Mouse (Mus musculus) forebrain, postnatal 0 days (tissue): ENCODE results near the gene Lat2. TPM values are rescaled to one million over a fixed set of nuclear protein-coding genes. Genes with fewer than 3 reads are reported as not detected.
A peak's percentile ranks its signal among the peaks of the same experiment; 100 is the strongest.

ENCODE experiments used
- ATAC-seq: fragments of 200-750 bp; cut with Nextera tagmentation; 2 replicates; pipeline ENCODE4 v1.8.0; 2017; ENCODE audit warnings: mild to moderate bottlenecking, moderate library complexity
- DNase-seq: peaks from one replicate; pipeline ENCODE4 v3.0.0-alpha.2; 2015
- H3K27ac ChIP-seq: fragments of 300-500 bp; sonication (generic); 2 replicates; pipeline ENCODE4 v1.5.1; 2014; ENCODE audit warnings: low read depth, mild to moderate bottlenecking, antibody characterized with exemption, low read length, moderate library complexity, mixed read lengths
- H3K27me3 ChIP-seq: fragments of 300-500 bp; sonication (generic); 2 replicates; pipeline ENCODE4 v1.6.1; 2014; ENCODE audit warnings: mild to moderate bottlenecking, low read length, mixed read lengths; ENCODE audit not compliant: insufficient read depth
- H3K36me3 ChIP-seq: fragments of 300-500 bp; sonication (generic); 2 replicates; pipeline ENCODE4 v1.6.1; 2014; ENCODE audit warnings: mild to moderate bottlenecking, moderate library complexity; ENCODE audit not compliant: insufficient read depth
- H3K4me1 ChIP-seq: fragments of 300-500 bp; sonication (generic); 2 replicates; pipeline ENCODE4 v1.6.1; 2014; ENCODE audit warnings: antibody characterized with exemption; ENCODE audit not compliant: insufficient read depth
- H3K4me2 ChIP-seq: fragments of 300-500 bp; sonication (generic); 2 replicates; pipeline ENCODE4 v1.6.1; 2014; ENCODE audit warnings: low read depth, mild to moderate bottlenecking, moderate library complexity
- H3K4me3 ChIP-seq: fragments of 300-500 bp; sonication (generic); 2 replicates; pipeline ENCODE4 v1.5.1; 2014; ENCODE audit warnings: low read depth, low read length, mixed read lengths
- H3K9ac ChIP-seq: fragments of 300-500 bp; sonication (generic); 2 replicates; pipeline ENCODE4 v1.6.1; 2014; ENCODE audit warnings: mild to moderate bottlenecking
- H3K9me3 ChIP-seq: fragments of 300-500 bp; sonication (generic); 2 replicates; pipeline ENCODE4 v1.6.1; 2016; ENCODE audit warnings: low read length
- CTCF ChIP-seq: sonication (generic); IDR thresholded peaks from 2 replicates; pipeline ENCODE4 v1.5.1; 2016; ENCODE audit warnings: antibody characterized with exemption, control low read depth, low read depth
- WGBS: fragments of 180-500 bp; shearing (Covaris S2); extraction: QIAGEN DNeasy Blood & Tissue Kit; methylation state at CpG from one replicate; pipeline ENCODE4 v1.1.7; 2014; 5-methylcytosine and 5-hydroxymethylcytosine counted together
- polyA plus RNA-seq: library from polyadenylated mRNA; unstranded; fragments of >200 nt; fragmentation: Nextera tagmentation; extraction: Ambion mirVana; gene quantifications from 2 replicates; pipeline ENCODE4 v1.2.1, GENCODE M21; 2015
- total RNA-seq: library from RNA; depleted of rRNA; stranded (reverse); fragments of >200 nt; gene quantifications from 2 replicates; pipeline ENCODE4 v1.2.3, GENCODE M21; 2014

The Lat2 gene
- total and polyA plus RNA-seq, 2 experiments from 2014 or later = 1.8 to 2.5 TPM

DNA sequence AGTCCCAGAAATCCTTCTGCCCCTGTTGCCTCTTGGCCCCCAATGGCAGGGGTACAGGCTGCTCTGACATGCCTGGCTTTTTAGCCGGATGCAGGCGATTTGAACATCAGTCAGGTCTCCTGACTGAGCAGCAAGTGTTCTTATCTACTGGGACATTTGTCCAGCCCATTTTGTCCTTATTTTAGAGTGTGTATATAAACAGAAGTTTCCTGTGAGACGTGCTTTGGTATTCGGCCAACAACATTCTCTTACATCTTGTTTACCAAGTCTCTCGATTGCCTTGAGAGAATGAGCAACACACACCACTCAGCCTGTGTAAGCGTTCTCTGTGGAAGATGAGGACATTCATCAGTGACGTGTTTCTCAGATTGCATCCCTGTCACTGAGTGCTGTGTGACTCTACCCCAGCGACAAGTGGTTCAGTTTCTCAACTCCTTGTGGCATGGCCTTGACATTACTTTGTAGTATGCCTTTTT lies 29.9 kb upstream of the Lat2 start:
- H3K4me3 ChIP-seq = no peak overlapping the region
- no peak overlapping the region for H3K27ac ChIP-seq
- H3K27me3 ChIP-seq = no peaks in the 10 kb centered on the region
- H3K4me1 ChIP-seq = peaks cover 2% of the 10 kb centered on the region; the same call in 1 of the 2 replicates
- H3K9me3 ChIP-seq = no peaks in the 10 kb centered on the region
- H3K9ac ChIP-seq = no peak overlapping the region
- H3K4me2 ChIP-seq = no peak overlapping the region
- 62% methylated on average over 8 of the region's 8 CpGs for WGBS
- H3K36me3 ChIP-seq = no peaks in the 10 kb centered on the region
- DNase-seq (no peak), ATAC-seq (no peak)
- TF ChIP-seq CTCF = no peak

DNA sequence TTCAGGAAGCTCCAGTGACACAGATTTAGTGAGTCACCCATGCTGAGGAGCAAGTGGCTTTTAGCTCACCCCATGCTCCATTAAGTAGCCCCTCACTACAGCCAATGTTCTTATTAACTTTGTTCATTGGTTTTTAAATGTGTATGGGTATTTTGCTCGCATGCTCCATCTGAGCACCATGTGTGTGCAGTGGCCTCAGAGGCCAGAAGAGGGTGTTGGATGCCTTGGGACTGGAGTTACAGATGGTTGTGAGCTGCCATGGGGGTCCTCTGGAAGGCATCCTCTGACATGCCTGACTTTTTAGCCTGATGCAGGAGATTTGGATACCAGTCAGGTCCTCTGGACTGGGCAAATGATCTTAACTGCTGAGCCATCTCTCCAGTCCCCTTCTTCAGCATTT lies 29.3 kb upstream of the Lat2 start:
- Histone ChIP-seq H3K4me2 (no peak overlapping the region), H3K9ac (no peak overlapping the region), H3K4me1 (peaks cover 4% of the 10 kb centered on the region; the same call in 1 of the 2 replicates), H3K36me3 (no peaks in the 10 kb centered on the region), H3K27me3 (no peaks in the 10 kb centered on the region), H3K9me3 (no peaks in the 10 kb centered on the region), H3K4me3 (no peak overlapping the region), H3K27ac (no peak overlapping the region)
- no peak for ATAC-seq
- WGBS = 73% methylated on average over 1 of the region's 1 CpGs
- no peak for TF ChIP-seq CTCF
- DNase-seq = no peak

DNA sequence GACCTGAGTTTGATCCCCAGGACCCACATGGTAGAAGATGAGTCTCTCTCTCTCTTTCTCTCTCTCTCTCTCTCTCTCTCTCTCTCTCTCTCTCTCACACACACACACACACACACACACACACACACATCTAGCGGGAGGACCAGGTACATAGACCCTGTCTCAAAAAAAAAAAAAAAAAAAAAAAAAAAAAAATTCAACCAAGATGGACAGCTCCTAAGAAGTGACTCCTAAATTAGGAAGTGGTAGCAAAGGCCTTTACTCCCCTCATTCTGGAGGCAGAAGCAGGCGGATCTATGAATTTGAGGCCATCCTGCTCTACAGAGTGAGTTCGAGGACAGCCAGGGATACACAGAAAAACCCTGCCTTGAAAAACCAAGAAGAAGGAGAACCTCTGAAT lies 25.5 kb upstream of the Lat2 start:
- no peak for TF ChIP-seq CTCF
- no peak for DNase-seq
- peaks cover 15% of the 10 kb centered on the region for H3K4me1 ChIP-seq
- no peaks in the 10 kb centered on the region for H3K9me3 ChIP-seq
- H3K27me3 ChIP-seq = no peaks in the 10 kb centered on the region
- H3K27ac ChIP-seq = no peak overlapping the region
- no peak for ATAC-seq
- H3K4me3 ChIP-seq = no peak overlapping the region
- peaks cover 10% of the 10 kb centered on the region; the same call in 1 of the 2 replicates for H3K36me3 ChIP-seq
- 96% methylated on average over 3 of the region's 3 CpGs for WGBS
- no peak overlapping the region for H3K4me2 ChIP-seq
- H3K9ac ChIP-seq = no peak overlapping the region

DNA sequence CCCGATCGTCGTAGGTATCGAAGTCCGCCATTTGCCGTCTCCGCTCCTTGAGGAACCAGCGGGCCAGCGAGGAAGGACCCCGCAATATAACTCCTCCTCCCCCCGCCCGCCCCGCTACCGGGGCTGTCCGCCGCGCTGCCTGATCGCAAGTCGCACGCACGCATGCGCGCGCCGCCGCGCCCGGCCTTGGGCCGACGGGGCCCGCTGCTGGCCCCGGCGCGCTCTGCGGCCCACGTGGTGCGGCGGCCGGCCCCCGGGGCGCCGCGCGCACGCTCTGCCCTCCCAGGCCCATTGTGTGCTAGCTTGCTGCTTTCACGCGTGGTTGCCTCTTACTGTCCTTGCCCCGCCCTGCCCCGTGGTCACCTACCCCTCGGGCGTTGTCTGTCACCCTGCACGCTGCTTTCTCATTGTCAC lies 24.5 kb upstream of the Lat2 start, which contains the start of gene Eif4h:
Gene Eif4h, minus strand, starts transcription at position 222 of the 414 bp plus-strand sequence.
- Histone ChIP-seq H3K9ac (peak within 1 kb of the TSS; percentile 95), H3K9me3 (no peaks in the 10 kb centered on the region), H3K4me1 (peaks cover 15% of the 10 kb centered on the region), H3K27me3 (no peaks in the 10 kb centered on the region), H3K4me3 (peak within 1 kb of the TSS; percentile 97), H3K27ac (peak within 1 kb of the TSS; percentile 97), H3K36me3 (peaks cover 10% of the 10 kb centered on the region; the same call in 1 of the 2 replicates), H3K4me2 (peak within 1 kb of the TSS; percentile 72)
- WGBS = under 1% methylated on average over 52 of the region's 52 CpGs
- DNase-seq = peak; percentile 99
- peak; percentile 95 for ATAC-seq
- TF ChIP-seq CTCF = no peak

DNA sequence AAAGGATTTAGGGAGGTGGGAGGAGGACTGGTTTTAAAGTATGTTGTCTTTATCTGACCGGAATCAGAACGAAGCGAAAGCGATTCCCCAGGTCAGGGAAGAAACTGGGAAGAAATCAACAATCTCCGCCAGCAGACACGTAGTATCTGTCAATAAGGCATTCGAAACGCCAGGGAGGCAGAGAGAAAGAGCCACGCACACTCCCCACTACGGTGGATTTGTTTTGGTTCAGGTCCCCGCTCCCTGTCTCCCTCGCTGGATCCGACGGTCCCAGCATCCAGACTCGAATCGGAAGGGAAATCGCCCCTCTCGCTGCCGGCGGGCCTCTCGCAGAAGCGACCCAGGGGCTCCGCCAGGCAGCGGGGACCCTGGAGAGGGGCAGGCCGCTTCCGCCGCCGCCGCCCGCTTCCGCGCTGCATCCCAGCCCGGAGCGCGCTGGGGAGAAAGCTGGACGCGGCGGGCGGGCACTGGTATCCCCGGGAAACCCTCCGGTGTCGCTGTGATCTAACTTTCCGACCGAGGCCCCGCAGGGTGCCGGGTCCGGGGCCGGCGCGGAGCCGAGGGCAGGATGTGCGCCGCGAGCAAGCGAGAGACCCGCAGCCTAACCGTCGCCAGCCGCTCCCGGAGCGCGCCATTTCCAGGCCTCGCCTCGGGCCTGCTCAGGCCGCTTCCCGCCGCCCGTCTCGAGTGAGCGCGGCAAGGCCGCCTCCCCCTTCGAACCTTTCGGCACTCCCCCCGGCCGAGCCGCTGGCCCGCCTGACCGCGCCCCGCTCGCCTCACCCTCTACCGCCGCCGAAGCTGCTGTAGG lies 23.8 kb upstream of the Lat2 start:
- no peak for DNase-seq
- Histone ChIP-seq H3K4me3 (peak overlapping the region; percentile 97), H3K9me3 (no peaks in the 10 kb centered on the region), H3K4me2 (peak overlapping the region; percentile 72), H3K27ac (peak overlapping the region; percentile 97), H3K9ac (peak overlapping the region; percentile 95), H3K27me3 (no peaks in the 10 kb centered on the region), H3K4me1 (peaks cover 15% of the 10 kb centered on the region), H3K36me3 (peaks cover 10% of the 10 kb centered on the region; the same call in 1 of the 2 replicates)
- WGBS = 3% methylated on average over 72 of the region's 85 CpGs
- no peak for TF ChIP-seq CTCF
- peak; percentile 74 for ATAC-seq

DNA sequence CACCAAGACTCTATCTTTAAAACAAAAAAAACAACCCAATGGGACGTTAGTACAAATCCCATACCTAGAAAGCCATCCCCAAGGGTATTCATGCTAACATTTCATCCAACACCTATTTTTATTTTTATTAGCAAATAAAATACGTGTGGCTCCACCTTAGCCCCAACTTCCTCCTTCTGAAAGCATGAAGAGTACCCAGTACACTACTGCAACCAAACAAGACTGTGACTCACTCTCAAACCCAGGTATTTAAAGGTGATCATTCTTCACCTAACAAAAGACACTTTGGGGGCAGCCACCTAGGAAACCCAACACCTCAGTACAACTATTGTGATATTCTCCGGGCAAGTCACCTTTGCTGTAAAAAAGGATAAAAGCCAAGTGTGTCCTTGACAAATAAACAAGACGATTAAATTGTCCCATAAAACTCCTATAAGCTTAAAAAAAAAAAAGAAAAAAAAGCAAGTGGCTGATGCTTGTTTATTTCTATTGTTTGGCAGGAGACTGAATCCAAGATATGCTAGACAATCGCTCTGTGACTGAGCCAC lies 23.1 kb upstream of the Lat2 start:
- peak overlapping the region; percentile 97 for H3K4me3 ChIP-seq
- H3K9me3 ChIP-seq = no peaks in the 10 kb centered on the region
- H3K4me2 ChIP-seq = peak overlapping the region; percentile 72
- TF ChIP-seq CTCF = no peak
- H3K27ac ChIP-seq = peak overlapping the region; percentile 97
- H3K9ac ChIP-seq = peak overlapping the region; percentile 95
- H3K4me1 ChIP-seq = peaks cover 15% of the 10 kb centered on the region
- no peak for DNase-seq
- 31% methylated on average over 5 of the region's 5 CpGs for WGBS
- H3K36me3 ChIP-seq = peaks cover 13% of the 10 kb centered on the region; the same call in 1 of the 2 replicates
- H3K27me3 ChIP-seq = no peaks in the 10 kb centered on the region
- ATAC-seq = no peak

DNA sequence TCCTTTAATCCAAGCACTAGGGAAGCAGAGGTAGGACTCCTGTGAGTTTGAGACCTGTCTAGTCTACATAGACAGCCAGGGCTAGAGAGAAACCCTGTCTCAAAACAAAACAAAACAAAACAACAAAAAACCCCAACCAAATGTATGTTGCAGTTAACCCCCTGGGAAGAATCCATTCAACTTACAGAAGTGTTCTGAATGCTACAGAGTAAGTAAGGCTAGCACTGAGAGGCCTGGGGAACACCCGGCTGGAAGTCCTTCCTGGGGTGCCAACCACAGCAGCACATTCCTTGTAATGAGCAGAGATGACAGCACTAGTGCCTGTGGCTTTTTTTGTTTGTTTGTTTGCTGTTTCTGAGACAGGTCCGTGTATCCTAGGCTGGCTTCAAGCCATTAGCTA lies 18.0 kb upstream of the Lat2 start:
- Histone ChIP-seq H3K27ac (no peak overlapping the region), H3K9me3 (no peaks in the 10 kb centered on the region), H3K4me2 (no peak overlapping the region), H3K27me3 (no peaks in the 10 kb centered on the region), H3K4me1 (peaks cover 8% of the 10 kb centered on the region), H3K36me3 (peaks cover 37% of the 10 kb centered on the region), H3K4me3 (no peak overlapping the region), H3K9ac (no peak overlapping the region)
- TF ChIP-seq CTCF = no peak
- DNase-seq (no peak), ATAC-seq (no peak)
- 47% methylated on average over 2 of the region's 2 CpGs for WGBS
